Mouse (Mus musculus): ENCODE data around the gene S100a11.

Gene S100a11

GRCm38 (mm10) chr3:93557471-93557870 is 37.2 kb downstream of the S100a11 start:
- DNase-seq (ENCODE audit: low read depth, low spot score): no peak

- no peak for DNase-seq (ENCODE audit: low read depth, low spot score)
Measured at GRCm38 (mm10) chr3:93559961-93560360, 39.7 kb downstream of the S100a11 start.

GRCm38 (mm10) chr3:93562372-93562771 is 42.1 kb downstream of the S100a11 start:
- no peak for DNase-seq (ENCODE audit: low read depth, low spot score)

- DNase-seq (ENCODE audit: low read depth, low spot score): no peak
Measured at GRCm38 (mm10) chr3:93563216-93563615, 42.9 kb downstream of the S100a11 start.

- no peak for DNase-seq (ENCODE audit: low read depth, low spot score)
Measured at GRCm38 (mm10) chr3:93566892-93567291, 46.6 kb downstream of the S100a11 start.

GRCm38 (mm10) chr3:93567721-93568120 is 47.4 kb downstream of the S100a11 start:
- DNase-seq (ENCODE audit: low read depth, low spot score): no peak

- no peak for DNase-seq (ENCODE audit: low read depth, low spot score)
Measured at GRCm38 (mm10) chr3:93568428-93569040, 48.2 kb downstream of the S100a11 start.

- DNase-seq (ENCODE audit: low read depth, low spot score): no peak
Measured at GRCm38 (mm10) chr3:93569046-93569445, 48.8 kb downstream of the S100a11 start.

- DNase-seq (ENCODE audit: low read depth, low spot score): no peak
Measured at GRCm38 (mm10) chr3:93572058-93572791, 51.9 kb downstream of the S100a11 start.

All from ZHBTc4 (cell line).